Mouse (Mus musculus): ENCODE measurements at regions not wholly inside any gene's neighbourhood (a gene's known extent, or its start where the extent isn't known, plus 50 kb on each side); places are given as distances from the start of the nearest gene placed in this dataset.
"Not testable (repeated sequence)": the region's sequence is repeated elsewhere in the genome, so short reads cannot be mapped to it uniquely, and the experiment has no call there.

DNA sequence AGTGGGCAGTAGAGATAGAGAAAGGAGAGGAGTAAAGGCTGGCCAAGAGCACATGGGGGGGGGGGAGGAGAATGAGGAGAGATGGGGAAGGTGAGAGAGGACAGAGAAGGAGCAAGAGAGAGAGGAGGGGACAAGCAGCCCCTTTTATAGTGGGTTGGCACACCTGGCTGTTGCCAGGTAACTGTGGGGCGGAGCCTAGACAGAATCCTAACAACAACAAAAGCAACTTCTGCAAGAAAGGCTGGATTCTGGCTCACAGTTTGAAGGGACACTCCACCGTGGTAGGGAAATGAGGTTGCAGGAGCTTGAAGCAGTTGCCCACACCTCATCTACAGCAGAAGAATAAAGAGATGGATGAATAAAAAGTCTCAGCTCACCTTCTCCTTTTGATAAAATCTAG lies 115.1 kb upstream of the Rhobtb1 start:
- DNase-seq (ENCODE audit: low spot score) = no peak

DNA sequence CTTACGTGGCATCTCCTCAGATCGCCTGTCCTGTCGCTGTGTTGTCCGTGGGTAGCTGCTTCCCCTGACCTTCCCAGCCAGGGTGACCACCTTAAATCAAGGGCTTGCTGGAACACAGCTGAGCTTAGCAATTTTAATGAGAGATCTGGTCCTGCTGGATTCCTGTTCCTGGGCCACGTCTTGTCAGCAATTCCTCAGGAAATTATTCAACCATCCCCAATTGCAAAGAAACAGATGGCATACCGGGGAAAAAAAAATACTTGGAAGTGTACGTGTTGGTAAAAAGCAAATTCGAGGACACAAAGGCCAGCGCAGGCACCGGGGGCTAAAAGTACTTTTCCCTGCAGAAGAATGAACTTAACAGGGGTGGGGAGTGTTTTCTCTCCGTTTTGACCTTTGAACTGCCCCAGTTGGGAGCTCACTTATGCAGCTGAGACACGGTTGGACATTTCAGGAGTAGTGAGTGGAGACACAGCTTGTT lies 107.0 kb upstream of the Rhobtb1 start:
- DNase-seq (ENCODE audit: low spot score) = peak; percentile 6

DNA sequence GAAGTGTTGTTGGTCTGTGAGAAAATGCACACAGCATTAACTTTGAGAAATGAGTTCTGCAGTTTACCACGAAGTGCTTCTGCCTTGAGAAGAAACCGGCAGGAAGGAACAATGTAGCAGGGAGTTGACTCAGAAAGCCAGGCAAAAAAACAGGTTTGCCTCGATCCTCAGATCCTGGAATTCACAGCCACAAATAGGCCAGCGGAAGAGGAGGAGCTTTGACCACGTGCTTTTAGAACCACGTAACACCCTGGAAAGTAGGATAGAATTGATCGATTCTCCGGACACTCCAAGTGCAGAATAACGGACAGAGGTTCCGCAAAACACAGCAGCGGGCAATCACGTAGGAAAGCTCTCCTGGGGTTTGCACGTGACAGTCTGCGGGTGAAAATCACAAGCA lies 106.0 kb upstream of the Rhobtb1 start:
- DNase-seq (ENCODE audit: low spot score) = no peak

DNA sequence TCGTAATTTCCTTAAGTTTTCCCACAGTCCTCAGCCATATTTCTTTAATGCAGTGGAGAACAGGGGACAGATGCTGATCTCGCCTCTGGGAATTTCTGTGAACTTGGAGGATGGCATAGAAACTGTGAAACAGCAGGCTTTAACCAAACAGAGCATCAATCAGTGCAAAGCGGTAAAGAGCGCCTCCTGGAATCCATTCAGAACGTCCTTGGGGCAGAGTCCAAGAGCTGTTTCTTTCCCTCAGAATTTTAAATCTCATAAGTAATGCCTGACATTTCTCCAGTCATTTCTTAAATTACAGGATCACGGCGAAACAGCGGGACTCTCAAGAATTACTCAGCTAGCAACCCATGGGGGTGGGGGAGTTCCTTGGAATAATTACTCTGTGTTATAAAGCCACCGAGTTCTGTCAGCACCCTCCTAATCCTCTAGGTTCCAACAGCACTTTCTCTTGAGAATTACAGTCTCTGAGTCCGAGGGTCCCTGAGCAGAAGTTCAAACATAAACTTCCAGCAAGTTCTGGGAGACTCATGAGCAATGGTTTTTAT lies 105.2 kb upstream of the Rhobtb1 start:
- DNase-seq (ENCODE audit: low spot score) = no peak

DNA sequence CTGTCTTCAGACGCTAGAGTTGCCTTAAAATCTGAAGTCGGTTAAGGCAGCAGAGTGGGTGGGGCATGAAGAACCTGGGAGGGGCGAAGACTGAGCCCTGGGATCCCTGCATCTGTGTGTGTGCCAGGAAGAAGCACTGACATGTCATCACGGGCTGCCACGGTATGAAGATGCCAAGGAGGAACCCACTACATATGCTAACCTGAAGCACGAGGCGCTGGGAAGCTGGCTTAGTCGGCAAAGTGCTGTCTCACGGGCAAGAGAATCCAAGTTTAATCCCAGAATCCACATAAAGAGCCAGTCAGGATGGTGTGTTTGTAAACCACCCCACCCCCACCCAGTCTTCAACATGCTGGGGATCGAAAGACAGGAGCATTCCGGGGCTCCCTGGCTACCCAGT lies 73.2 kb upstream of the Rhobtb1 start:
- DNase-seq (ENCODE audit: low spot score) = no peak

DNA sequence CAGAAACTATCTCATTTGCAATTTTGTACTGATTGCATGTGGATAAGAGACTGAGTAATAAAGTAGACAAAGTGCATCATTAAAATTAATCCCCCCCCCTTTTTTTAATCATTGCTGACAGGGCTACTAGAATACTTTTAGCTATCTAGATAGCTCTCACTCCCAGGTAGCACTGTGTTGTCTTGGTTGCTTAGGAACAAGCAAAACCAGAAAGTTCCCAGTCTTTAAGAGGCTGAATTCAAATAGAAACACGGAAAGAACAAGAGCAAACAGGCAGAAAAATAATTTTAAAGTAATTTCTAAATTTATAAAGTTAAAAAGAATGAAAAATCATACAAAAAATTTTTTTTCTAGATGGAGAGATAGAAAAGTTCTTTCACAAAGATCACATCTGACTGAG lies 65.0 kb upstream of the Rhobtb1 start:
- DNase-seq (ENCODE audit: low spot score) = no peak

DNA sequence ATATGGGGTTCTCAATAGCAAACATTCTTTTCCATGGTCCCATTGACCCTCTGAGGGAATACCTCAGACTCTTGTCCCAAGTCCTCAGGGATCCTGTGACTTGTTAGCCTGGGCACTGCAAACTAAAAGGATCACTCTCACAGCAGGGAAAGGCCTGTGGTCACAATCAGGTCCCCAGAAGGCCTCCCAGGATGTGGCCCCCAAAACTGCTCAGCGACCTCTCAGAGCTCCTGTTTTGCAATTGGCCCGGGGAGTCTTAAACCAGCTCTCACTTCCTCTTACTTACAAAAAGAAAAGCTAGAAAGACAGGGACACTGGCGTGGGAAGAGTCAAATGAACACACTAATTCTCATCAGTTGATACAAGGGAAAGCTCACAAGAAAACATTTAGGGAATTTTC lies 59.4 kb upstream of the Rhobtb1 start:
- no peak for DNase-seq (ENCODE audit: low spot score)

DNA sequence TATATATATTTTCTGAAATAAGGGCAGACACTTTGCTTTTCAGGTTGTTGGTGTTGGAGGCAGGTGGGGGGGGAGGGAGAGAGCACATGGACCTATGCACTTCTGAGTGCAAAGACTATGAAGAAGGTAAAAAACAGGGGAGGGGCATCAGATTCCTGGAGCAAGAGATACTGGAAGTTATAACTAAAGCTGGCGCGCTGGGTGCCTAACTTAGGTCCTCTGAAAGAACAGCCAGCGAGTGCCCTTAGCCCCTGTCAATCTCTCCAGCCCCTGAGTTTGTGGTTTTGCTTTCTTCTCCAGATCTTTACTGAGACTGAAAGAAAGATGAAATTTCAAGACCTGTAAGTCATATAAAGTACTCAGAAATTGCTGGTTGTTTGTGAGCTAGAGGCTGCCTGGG lies 51.2 kb upstream of the Rhobtb1 start:
- DNase-seq (ENCODE audit: low spot score) = no peak

DNA sequence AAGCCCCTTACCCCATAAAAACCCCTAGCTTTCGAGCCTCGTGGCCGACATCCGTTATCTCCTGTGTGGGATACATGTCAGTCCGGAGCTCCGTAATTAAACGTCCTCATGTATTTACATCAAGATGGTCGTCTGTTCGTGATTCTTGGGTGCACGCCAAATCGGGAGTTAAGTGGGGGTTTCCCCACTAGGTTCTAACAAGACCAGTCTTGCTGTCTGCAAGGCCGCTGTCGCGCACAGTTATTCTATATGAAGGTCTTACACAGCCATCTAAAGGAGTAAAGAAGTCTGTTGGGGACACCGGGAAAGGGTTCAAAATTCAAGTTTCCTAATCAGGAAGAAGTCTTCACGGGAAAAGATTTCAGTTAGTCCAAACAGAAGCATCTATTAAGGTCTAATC lies 50.5 kb upstream of the Rhobtb1 start:
- DNase-seq (ENCODE audit: low spot score) = not testable (repeated sequence)
